In genomic region chr16:18248433-18249363, GRCm38 (mm10) we compare ENCODE assay signal across 8 mouse cellular contexts. TPM values are rescaled to one million over a fixed set of nuclear protein-coding genes. Genes with fewer than 3 reads are reported as not detected.
DNase-seq lines count a peak whose midpoint lies in the region; ATAC-seq and TF ChIP-seq lines count a peak whose summit lies in the region.

TSS of gene Trmt2a (plus strand) at chr16:18248679.
TSS of gene Ranbp1 (minus strand) at chr16:18248732.

- H3K9me3 ChIP-seq in embryonic facial prominence, embryonic 14.5 days (ENCODE audit: control insufficient read depth, low read length), result no peaks in the 10 kb centered on the region
- H3K9me3 ChIP-seq in limb, embryonic 13.5 days, result no peaks in the 10 kb centered on the region
- H3K9me3 ChIP-seq in midbrain, embryonic 16.5 days (replicated peaks; ENCODE audit: control insufficient read depth, low read length, poor library complexity, severe bottlenecking), result no peaks in the 10 kb centered on the region

- H3K36me3 ChIP-seq in embryonic facial prominence, embryonic 14.5 days (ENCODE audit: control insufficient read depth, insufficient read depth, low read length), result peaks cover 71% of the 10 kb centered on the region
- peaks cover 5% of the 10 kb centered on the region; the same call in 1 of the 2 replicates for H3K36me3 ChIP-seq in heart, adult 2 months (ENCODE audit: control insufficient read depth, insufficient read depth, low read length)
- H3K36me3 ChIP-seq in limb, embryonic 13.5 days, result peaks cover 63% of the 10 kb centered on the region
- H3K36me3 ChIP-seq in midbrain, embryonic 16.5 days (ENCODE audit: control insufficient read depth, insufficient read depth, low read length), result peaks cover 33% of the 10 kb centered on the region

- 0 out of 2 replicates have a peak, but pooled peaks have one; percentile 44 for TF ChIP-seq EP300 in heart, adult 2 months (IDR thresholded peaks at IDR 0.05; ENCODE audit: insufficient read depth, low read depth, low read length)

- TF ChIP-seq POLR2A in heart, adult 2 months (IDR thresholded peaks at IDR 0.05; ENCODE audit: insufficient read depth, low read depth, low read length), result peak; percentile 92

- H3K9ac ChIP-seq in embryonic facial prominence, embryonic 14.5 days (ENCODE audit: low read depth, low read length), result peak within 1 kb of the TSS; percentile 93
- peak within 1 kb of the TSS; percentile 85 for H3K9ac ChIP-seq in heart, adult 2 months (ENCODE audit: low read depth, low read length)
- H3K9ac ChIP-seq in limb, embryonic 13.5 days, result peak within 1 kb of the TSS; percentile 94
- peak within 1 kb of the TSS; percentile 84 for H3K9ac ChIP-seq in midbrain, embryonic 16.5 days (ENCODE audit: low read depth, low read length)

- H3K4me3 ChIP-seq in embryonic facial prominence, embryonic 14.5 days (ENCODE audit: low read depth, low read length), result peak within 1 kb of the TSS; percentile 85
- H3K4me3 ChIP-seq in heart, adult 2 months, result peak within 1 kb of the TSS; percentile 99
- peak within 1 kb of the TSS; percentile 94 for H3K4me3 ChIP-seq in limb, embryonic 13.5 days
- peak within 1 kb of the TSS; percentile 69 for H3K4me3 ChIP-seq in midbrain, embryonic 16.5 days (ENCODE audit: low read depth, low read length)

- peak within 1 kb of the TSS; percentile 88 for H3K4me2 ChIP-seq in embryonic facial prominence, embryonic 14.5 days (ENCODE audit: low read depth, low read length)
- H3K4me2 ChIP-seq in limb, embryonic 13.5 days (replicated peaks), result peak within 1 kb of the TSS; percentile 96
- H3K4me2 ChIP-seq in midbrain, embryonic 16.5 days (ENCODE audit: low read length), result peak within 1 kb of the TSS; percentile 93

- H3K4me1 ChIP-seq in embryonic facial prominence, embryonic 14.5 days (ENCODE audit: control insufficient read depth, insufficient read depth, low read length), result peaks cover 30% of the 10 kb centered on the region
- peaks cover 5% of the 10 kb centered on the region for H3K4me1 ChIP-seq in heart, adult 2 months (ENCODE audit: control insufficient read depth, insufficient read depth, low read length)
- H3K4me1 ChIP-seq in limb, embryonic 13.5 days, result peaks cover 43% of the 10 kb centered on the region
- H3K4me1 ChIP-seq in midbrain, embryonic 16.5 days (ENCODE audit: control insufficient read depth, insufficient read depth, low read length), result peaks cover 35% of the 10 kb centered on the region

- peak; percentile 25; the same call in 1 of the 2 replicates for TF ChIP-seq CTCF in heart, adult 2 months (IDR thresholded peaks at IDR 0.05)

- H3K79me2 ChIP-seq in heart, adult 2 months (replicated peaks; ENCODE audit: control insufficient read depth, insufficient read depth, low read length), result peaks cover 5% of the 10 kb centered on the region

- WGBS in embryonic facial prominence, embryonic 14.5 days, result under 1% methylated on average over 49 of the region's 102 CpGs
- WGBS in heart, adult 2 months, result under 1% methylated on average over 100 of the region's 102 CpGs
- 0% methylated on average over 94 of the region's 102 CpGs for WGBS in limb, embryonic 13.5 days
- WGBS in midbrain, embryonic 16.5 days, result under 1% methylated on average over 87 of the region's 102 CpGs

- no peaks in the 10 kb centered on the region for H3K27me3 ChIP-seq in embryonic facial prominence, embryonic 14.5 days (replicated peaks; ENCODE audit: control insufficient read depth, insufficient read depth, low read length)
- H3K27me3 ChIP-seq in heart, adult 2 months (ENCODE audit: control insufficient read depth, insufficient read depth, low read length), result no peaks in the 10 kb centered on the region
- H3K27me3 ChIP-seq in limb, embryonic 13.5 days, result no peaks in the 10 kb centered on the region
- no peaks in the 10 kb centered on the region for H3K27me3 ChIP-seq in midbrain, embryonic 16.5 days (ENCODE audit: control insufficient read depth, insufficient read depth, low read depth, low read length)

- H3K27ac ChIP-seq in embryonic facial prominence, embryonic 14.5 days (replicated peaks; ENCODE audit: low read depth, low read length), result peak within 1 kb of the TSS; percentile 90
- peak within 1 kb of the TSS; percentile 76 for H3K27ac ChIP-seq in heart, adult 2 months
- H3K27ac ChIP-seq in limb, embryonic 13.5 days, result peak within 1 kb of the TSS; percentile 95
- peak within 1 kb of the TSS; percentile 93 for H3K27ac ChIP-seq in midbrain, embryonic 16.5 days (ENCODE audit: low read length)

- peak; percentile 100 for DNase-seq in 3T3-L1 (ENCODE audit: low read depth, low spot score)
- DNase-seq in adrenal gland, postnatal 4 days (ENCODE audit: low spot score in 2 of 2), result peak; percentile 96 to 98
- peak; percentile 99 for DNase-seq in embryonic facial prominence, embryonic 14.5 days (ENCODE audit: low spot score)
- DNase-seq in heart, adult 2 months, result peak; percentile 99
- peak; percentile 97 for DNase-seq in kidney, adult 8-10 months
- peak; percentile 96 to 99 for DNase-seq in spleen, postnatal 10 days (ENCODE audit: low spot score in 2 of 2)

- intact Hi-C loops in heart, adult 2 months (cut with DNase I), result loop anchor here (2.0 to 10.0 kb wide), 3 partner anchors 14 to 566 kb away; partner anchors contain the start of genes Cdc45, Dgcr8, Ufd1 and Zdhhc8

- peak; percentile 96 for ATAC-seq in embryonic facial prominence, embryonic 14.5 days (ENCODE audit: low read depth)
- ATAC-seq in limb, embryonic 13.5 days (ENCODE audit: low FRiP score, low read depth), result peak; percentile 95
- peak; percentile 96 for ATAC-seq in midbrain, embryonic 16.5 days

RNA-seq across cellular contexts. Expression of gene Trmt2a, which starts in this region (rescaled TPM):
- 10 to 100 TPM; 55.7 to 58.8 TPM for total RNA-seq in adrenal gland, postnatal 4 days (2021)
- polyA plus RNA-seq in embryonic facial prominence, embryonic 14.5 days (2014; fragmentation: Nextera tagmentation; extraction: Ambion mirVana), result 79.1 and 83.5 TPM in 2 replicates
- 10 to 100 TPM; 19.6 to 19.8 TPM for total RNA-seq in heart, adult 2 months (2021)
- polyA plus RNA-seq in heart, adult 2 months (2012; rRNA removed), result 26.8 and 32.4 TPM in 2 replicates
- 111 and 113 TPM in 2 replicates for polyA plus RNA-seq in limb, embryonic 13.5 days (2015; fragmentation: Nextera tagmentation; extraction: Ambion mirVana)
- 105 and 106 TPM in 2 replicates for polyA plus RNA-seq in midbrain, embryonic 16.5 days (2015; fragmentation: Nextera tagmentation; extraction: Ambion mirVana)

RNA-seq across cellular contexts. Expression of gene Ranbp1, which starts in this region (rescaled TPM):
- total RNA-seq in adrenal gland, postnatal 4 days (2021), result 100 to 1,000 TPM; 167 to 187 TPM
- polyA plus RNA-seq in embryonic facial prominence, embryonic 14.5 days (2014; fragmentation: Nextera tagmentation; extraction: Ambion mirVana), result 515 and 520 TPM in 2 replicates
- 10 to 100 TPM; 40.1 to 41.2 TPM for total RNA-seq in heart, adult 2 months (2021)
- polyA plus RNA-seq in heart, adult 2 months (2012; rRNA removed), result 20.9 and 25.1 TPM in 2 replicates
- 641 and 645 TPM in 2 replicates for polyA plus RNA-seq in limb, embryonic 13.5 days (2015; fragmentation: Nextera tagmentation; extraction: Ambion mirVana)
- polyA plus RNA-seq in midbrain, embryonic 16.5 days (2015; fragmentation: Nextera tagmentation; extraction: Ambion mirVana), result 359 and 384 TPM in 2 replicates

Comparison
In these comparisons a context has a peak if more than half of its experiments do, and no peak if none do; other contexts are left out.
1. Peak in every context shown above with its lines: DNase-seq, ATAC-seq, H3K4me3 ChIP-seq and H3K27ac ChIP-seq.
2. RNA of gene Ranbp1 (polyA plus RNA-seq): 641 to 645 TPM in limb, embryonic 13.5 days, 515 to 520 TPM in embryonic facial prominence, embryonic 14.5 days and 359 to 384 TPM in midbrain, embryonic 16.5 days; 20.9 to 25.1 TPM in heart, adult 2 months; every median in the first group is over 10 times any median in the second.